Mouse (Mus musculus) embryo, embryonic 10 days (tissue): ENCODE measurements at regions not wholly inside any gene's neighbourhood (a gene's known extent, or its start where the extent isn't known, plus 50 kb on each side); places are given as distances from the start of the nearest gene placed in this dataset.
A peak's percentile ranks its signal among the peaks of the same experiment; 100 is the strongest.

Experiments used
- DNase-seq: peaks from one replicate; pipeline ENCODE4 v3.0.0-alpha.2; 2015; ENCODE audit warnings: low spot score

- DNase-seq = peak; percentile 48
These were observed 258.1 kb upstream of the Nt5e start for GRCm38 (mm10) chr9:88068881-88069304.

- no peak for DNase-seq
These were observed 257.2 kb upstream of the Nt5e start for GRCm38 (mm10) chr9:88069834-88070233.

DNA sequence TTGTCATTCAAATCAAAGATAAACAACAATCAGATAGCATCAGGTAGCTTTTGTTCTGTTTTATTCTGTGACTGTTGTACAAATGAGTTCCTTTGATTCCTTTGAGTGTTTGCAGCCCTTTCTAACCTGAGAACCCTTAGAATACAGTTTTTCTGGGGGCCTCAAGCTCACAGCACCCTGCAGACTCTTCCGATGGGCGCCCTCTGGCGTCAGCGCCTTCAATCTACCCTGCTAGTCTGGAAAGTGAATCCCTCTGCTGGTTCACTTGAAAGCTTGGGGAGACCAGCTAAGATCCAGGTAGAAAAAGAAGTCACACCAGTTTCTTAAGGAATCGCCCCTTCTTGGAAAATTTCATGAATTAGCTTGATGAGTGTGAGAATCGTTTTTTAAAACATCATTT lies 253.8 kb upstream of the Nt5e start:
- peak; percentile 67 for DNase-seq

- DNase-seq = no peak
These were observed 253.4 kb upstream of the Nt5e start for GRCm38 (mm10) chr9:88073579-88073978.

GRCm38 (mm10) chr9:88082931-88083479 lies 244.0 kb upstream of the Nt5e start:
- DNase-seq = no peak

DNA sequence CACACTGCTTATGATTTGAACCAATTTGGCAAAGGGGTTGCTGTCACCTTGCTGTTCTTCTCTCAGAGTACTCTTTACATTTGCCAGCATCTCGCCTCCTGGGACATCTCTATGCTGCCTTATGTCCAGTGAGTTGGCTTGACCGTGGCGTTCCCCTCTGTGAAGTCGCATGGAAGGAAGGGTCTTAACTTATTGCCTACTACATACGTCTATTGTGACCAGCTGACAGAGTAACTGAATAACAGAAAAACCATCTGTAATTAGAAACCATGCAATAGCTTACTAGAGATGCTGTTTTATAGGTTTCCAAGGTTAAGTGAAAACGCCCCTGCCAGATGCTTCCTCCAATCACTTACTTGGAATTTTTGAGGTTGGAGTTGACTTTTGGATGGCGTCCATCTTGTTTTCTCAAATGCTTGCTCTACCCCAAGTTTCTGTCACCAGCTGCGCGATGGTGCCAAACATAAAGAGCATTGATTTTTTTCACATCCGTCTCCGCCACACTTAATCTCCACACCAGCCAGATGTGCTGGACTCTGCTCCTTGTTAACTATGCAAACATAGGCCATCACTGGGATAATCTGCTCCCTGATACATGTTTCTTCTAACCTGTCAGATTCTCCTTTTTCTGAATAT lies 241.7 kb upstream of the Nt5e start:
- DNase-seq = no peak

DNA sequence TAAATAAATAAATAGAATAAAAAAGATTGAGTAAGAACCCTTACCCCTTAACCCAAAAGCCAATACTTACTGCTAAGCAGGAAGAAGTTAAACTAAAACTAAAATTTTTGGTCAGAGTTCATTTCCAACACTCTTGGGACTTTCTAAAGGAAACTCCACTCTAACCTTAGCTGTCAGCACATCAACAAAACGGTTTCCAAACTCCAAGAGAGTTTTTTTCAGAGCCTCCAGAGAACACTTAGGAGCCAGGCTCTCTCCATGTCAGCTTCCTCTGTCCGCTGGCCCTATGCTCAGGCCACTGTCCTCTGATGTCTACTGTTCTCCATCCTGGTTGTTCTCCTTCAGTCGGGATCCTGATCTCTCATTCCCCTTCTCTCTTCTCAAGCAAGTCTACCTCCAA lies 241.1 kb upstream of the Nt5e start:
- DNase-seq = no peak

GRCm38 (mm10) chr9:88091781-88092527 lies 235.0 kb upstream of the Nt5e start:
- DNase-seq = no peak

- DNase-seq = no peak
These were observed 234.4 kb upstream of the Nt5e start for GRCm38 (mm10) chr9:88092561-88092960.

DNA sequence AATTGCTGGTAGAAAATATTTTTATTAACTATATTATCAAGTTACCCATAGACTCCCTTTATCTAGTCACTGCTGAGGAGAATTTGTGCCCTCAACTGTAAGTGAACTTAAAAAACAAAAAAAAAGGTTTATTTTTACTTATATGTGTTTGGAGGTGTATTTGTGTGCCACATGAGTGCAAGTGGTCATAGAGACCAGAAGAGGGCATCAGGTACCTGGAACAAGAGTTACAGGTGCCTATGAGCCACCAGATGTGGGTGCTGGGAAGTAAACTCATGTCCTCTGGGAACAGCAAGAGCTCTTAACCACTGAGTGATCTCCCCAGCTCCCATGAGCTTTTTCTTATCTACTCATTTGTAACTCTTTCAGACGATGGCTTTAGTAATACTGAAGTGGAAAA lies 213.9 kb upstream of the Nt5e start:
- no peak for DNase-seq

DNA sequence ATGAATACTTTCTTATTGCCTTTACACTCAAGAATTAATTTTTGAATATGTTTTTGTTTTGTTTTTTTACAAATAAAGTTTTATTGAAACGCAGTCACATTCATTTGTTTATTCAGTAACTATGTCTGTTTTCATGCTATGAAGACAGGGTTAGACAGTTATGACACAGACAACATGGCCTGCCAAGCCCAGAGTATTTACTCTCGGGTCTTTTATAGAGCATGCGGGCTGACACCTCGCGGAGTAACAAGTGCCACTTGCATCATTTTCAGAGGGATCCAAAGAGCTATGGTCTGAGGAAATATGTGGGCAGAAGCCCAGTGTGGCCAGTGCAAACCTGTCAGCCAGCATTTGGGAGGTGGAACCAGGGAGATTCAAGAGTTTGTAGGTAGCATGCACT lies 206.5 kb upstream of the Nt5e start:
- DNase-seq = no peak

DNA sequence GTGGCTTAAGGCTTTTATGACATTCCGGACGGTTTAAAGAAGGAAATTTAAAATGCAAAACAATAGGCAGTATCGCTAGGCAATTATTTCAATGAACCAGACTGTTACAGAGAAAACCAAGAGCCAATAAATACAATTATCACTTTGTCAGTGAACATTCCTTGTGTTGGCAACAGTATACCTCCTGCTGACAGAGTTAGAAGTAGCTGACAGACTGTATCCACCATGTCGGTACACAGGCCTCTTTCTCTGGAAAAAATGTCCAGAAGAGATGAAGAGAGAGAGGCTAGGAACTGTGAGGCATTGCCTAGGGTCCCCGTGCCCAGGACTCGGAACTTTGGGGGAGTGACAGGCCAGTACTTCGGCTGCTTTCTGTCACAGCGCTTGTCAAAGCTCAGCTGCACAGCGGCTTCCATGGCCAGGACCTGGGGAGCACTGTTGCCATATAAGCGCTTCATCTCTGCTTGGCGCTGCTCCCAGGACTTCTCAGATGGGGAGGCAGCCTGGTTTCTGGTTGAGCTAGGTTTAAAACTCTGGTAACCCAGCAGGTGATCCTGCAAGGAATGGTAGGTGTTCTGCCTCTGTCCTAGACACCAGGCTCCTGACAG lies 205.9 kb upstream of the Nt5e start:
- no peak for DNase-seq

- DNase-seq = no peak
These were observed 202.5 kb upstream of the Nt5e start for GRCm38 (mm10) chr9:88124322-88125005.

GRCm38 (mm10) chr9:88163025-88163780 lies 163.8 kb upstream of the Nt5e start:
- peak; percentile 9 for DNase-seq

DNA sequence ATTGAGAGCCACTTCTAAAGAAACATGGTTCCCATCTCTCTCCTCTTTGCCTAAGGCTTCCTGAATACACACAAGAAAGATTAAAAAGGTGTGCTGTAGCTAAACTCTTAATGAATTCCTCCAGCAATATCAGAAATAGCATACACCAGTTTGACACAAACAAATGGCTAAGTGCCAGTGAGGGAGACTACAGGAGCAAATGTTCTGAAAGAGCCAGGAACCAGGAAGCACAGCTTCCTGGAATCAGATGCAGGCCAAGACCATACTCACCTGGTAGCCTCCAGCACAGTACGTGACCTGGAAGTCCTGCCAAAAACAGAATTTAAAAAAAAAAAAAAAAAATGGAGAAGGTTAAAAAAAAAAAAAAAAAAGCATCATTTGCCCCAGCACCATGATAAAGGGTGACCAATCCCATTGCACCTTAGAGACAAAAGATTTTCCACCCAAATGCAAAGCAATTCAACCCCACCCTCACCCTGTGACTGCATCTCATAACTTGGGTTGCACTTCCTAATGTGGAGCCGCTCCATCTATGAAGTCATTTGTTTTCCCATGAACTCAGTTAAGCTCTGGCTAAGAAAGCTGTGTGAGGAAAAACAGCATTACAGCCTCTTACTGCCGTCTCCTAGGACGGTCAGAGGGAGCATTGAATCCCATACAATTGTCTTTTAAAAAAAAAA lies 149.3 kb upstream of the Nt5e start:
- DNase-seq = no peak

GRCm38 (mm10) chr9:88181189-88181994 lies 145.6 kb upstream of the Nt5e start:
- DNase-seq = no peak

DNA sequence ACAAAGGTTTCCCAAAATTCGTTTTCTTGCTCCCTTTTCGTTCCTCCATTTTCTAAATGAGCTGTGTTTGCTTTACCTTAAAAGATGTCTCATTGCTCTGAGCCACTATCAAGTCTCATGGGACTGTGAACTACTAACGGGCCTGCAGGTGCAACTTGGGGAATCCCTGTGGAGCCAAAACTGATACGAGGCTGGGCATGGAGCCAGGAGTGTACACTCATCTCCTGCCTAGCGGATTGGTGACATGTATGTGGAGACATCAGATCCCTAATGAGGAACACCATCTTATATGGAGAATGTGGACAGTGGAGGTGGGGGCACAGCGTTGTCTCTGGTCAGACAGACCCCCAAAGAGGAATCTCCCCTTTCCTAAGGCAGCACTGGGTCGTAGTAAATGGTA lies 119.6 kb upstream of the Nt5e start:
- no peak for DNase-seq

DNA sequence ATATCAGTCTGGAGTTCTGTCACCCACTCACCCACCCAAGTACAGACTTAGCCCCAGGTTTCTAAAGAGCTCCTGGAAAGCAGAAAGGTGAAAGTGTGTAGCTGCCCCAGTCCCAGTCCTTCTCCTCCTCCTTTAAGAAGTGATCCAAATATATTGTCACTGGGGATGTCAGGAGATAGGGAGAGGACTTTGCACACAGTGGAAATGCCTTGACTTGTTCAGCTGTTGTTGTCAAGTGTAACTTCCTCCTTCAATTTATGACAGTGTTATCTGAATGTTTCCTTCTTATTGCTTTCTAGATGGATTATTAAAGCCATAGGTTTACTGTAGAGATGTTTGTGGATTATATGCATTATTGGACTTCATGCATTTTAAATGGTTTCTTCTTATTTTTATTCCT lies 119.0 kb upstream of the Nt5e start:
- DNase-seq = no peak

- peak; percentile 14 for DNase-seq
These were observed 112.2 kb upstream of the Nt5e start for GRCm38 (mm10) chr9:88214758-88215157.

DNA sequence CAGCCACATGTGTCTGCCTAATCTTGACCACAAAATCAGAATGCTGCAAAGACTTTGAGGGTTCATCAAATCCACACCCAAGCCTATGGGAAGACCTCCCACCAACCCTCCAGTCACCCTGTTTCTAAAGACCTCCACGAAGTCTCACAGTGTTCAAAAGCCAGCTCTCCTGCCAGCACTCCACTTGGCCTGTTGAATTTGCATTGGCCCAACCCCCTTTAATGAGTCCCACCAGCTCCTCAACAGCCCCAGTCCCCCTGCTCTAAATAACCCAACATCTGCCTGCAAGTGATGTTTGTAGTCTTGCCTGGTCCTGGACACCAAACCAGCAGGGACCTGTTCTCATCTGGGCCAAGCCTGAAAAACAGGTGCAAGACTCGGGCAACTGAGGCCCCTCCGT lies 106.6 kb upstream of the Nt5e start:
- DNase-seq = no peak
